Mouse (Mus musculus) adrenal gland, postnatal 14 days (tissue): ENCODE measurements around the gene Myo3b. TPM values are rescaled to one million over a fixed set of nuclear protein-coding genes. Genes with fewer than 3 reads are reported as not detected.

Experiments used
- DNase-seq: peaks from one replicate; pipeline ENCODE4 v3.0.0; 2021; ENCODE audit warnings: mixed read lengths
- total RNA-seq: library from RNA; stranded (reverse); gene quantifications from 2 replicates; pipeline ENCODE4 v1.2.3, GENCODE M21; 2021

Myo3b gene
- total RNA-seq, 1 experiment from 2014 or later, result not detected

- DNase-seq, result no peak
Measured at GRCm38 (mm10) chr2:70352435-70353165, 313.7 kb downstream of the Myo3b start.

DNA sequence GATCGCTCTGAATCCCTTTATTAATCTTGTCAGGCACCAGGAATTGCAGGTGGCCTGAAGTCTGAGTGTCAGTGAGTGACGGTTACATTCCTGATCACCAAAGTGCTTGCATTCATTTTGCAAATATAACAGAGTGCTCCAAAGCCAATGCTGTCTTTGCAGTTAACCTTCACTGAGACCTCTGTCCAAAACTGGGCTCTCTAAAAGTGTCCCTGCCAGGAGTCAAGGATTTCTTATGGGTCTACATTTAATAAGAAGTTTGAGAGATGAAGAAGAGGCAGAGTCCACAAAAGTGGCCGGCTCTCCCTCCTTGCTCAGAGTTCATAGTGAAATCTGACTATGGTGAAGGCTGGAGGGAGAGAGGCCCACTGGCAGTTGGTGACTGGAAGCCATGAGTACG lies 315.1 kb downstream of the Myo3b start:
- no peak for DNase-seq

DNA sequence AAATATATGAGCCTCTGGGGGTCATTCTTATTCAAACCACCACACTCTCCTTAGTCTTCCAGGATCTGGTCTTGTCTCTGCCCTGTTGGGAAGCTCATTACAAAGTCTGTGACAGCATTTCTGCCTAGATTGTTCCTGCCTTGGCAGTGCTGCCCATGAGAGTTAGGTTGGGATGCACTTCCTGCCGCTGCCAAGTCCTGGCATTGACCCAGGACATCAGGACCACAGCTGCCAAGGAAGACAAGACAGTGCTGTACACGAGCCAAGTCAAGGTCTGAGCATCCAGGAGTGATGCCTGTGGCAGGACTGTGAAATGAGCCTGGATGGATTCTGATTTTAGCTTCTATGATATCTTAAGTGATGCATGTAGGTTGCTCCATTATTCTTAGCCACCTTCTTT lies 316.1 kb downstream of the Myo3b start:
- no peak for DNase-seq

DNA sequence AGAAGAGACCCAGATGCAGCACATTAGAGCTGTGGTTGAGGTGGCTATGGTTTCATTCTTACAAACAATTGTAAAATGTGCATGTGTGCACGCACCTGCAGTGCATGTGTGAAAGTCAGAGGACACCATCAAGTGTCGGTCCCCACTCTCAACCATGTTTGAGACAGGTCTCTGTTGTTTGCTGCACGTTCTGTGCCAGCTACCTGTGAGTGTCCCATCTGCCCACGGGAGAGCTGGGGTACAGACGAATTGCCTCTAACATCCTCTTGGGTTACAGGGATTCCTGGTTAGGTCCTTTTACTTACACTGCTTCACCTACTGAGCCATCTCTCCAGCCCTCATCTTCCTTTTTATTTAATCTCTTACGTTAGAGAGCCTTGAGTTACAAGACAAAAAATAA lies 330.5 kb downstream of the Myo3b start:
- no peak for DNase-seq

- no peak for DNase-seq
Measured at GRCm38 (mm10) chr2:70379341-70379740, 340.4 kb downstream of the Myo3b start.

DNA sequence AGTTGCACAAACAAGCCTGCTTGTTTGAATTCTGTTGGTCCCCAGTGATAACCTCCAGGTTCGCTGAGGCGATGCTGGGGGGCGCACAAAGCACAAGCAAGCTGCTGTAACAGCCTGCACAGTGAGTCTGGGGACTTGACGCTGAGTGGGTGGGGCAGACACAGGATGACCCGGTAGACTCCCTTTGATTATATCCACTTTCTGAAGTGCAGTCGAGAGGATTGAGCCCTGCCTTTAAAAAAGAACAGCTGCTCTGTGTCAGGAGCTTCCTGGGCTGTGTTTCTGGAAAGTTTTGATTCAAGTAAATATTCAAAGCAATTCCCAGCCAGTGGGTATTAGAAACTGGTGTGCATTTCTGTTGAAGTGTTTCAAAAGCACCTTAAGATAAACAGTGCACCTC lies 341.0 kb downstream of the Myo3b start:
- no peak for DNase-seq

GRCm38 (mm10) chr2:70388645-70389044 lies 349.7 kb downstream of the Myo3b start:
- DNase-seq, result no peak

DNA sequence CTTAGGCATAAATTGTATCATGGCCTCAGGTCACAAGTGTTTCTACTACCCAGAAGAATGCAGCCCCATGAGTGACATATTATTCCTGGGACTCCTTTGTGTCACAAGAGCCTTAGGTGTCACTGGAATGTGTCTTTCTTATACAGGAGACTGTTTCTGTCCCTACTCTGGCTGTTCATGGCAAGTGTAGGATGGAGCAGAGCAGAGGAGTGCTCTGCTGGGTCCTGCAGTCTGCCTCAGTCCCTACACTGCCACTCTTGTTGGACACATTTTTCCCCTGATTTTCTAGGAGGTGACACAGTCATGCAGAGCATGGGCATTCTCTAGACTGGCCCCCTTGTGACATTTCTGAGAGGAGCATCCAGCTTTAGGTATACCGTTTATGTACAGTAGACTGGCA lies 350.2 kb downstream of the Myo3b start:
- no peak for DNase-seq

GRCm38 (mm10) chr2:70397734-70398276 lies 358.9 kb downstream of the Myo3b start:
- no peak for DNase-seq

DNA sequence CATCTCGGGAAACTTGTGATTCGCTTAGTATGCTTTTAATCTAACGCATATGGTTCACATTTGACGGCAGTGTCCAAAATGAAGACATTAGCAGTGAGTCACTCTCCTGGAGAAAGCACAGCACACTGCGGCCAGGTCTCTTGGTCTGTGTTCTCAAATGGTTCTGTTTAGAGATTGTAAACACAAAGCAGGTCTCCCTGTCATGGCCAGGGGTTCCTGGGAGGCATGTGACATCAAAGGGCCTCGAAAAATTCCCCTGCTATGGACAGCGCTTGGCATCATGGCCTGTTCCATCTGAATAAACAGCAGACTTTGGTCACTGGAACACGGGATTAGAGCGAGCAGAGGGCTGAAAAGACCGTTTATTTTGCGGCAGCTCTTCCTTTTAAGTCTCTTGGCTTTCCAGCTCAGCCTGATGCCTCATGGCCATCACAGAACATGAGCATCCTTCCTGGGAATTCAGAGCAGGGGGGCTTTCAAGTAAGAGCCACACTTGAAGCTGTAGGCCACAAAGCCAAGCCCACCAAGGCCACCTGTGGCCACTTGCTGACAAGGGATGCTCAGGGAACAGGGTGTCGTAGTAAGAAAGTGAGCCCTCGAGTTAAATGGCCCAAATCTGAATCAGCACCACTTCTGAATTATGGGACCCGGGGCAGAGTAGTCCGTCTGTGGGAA lies 360.7 kb downstream of the Myo3b start:
- no peak for DNase-seq

GRCm38 (mm10) chr2:70400321-70400720 lies 361.4 kb downstream of the Myo3b start:
- no peak for DNase-seq

- no peak for DNase-seq
Measured at GRCm38 (mm10) chr2:70404301-70404700, 365.4 kb downstream of the Myo3b start.

DNA sequence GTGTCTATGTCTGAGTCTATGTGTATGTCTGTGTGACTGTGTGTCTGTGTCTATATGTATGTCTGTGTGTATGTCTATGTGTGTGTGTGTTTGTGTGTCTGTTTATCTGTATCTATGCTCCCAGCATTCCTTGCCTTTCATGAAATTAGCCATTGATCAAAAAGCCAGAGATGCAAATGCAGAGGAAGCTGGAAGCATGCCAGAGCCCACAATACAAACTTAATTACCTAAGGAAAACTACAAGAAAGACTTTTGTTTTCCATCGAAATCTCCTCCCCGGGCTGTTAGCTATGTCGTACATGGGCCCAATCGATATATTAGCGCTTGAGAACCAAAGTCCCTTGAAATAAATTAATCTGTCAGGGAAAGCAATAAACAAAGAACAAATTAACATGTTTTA lies 367.9 kb downstream of the Myo3b start:
- DNase-seq, result no peak

- DNase-seq, result peak; percentile 51
Measured at GRCm38 (mm10) chr2:70407729-70408128, 368.8 kb downstream of the Myo3b start.

DNA sequence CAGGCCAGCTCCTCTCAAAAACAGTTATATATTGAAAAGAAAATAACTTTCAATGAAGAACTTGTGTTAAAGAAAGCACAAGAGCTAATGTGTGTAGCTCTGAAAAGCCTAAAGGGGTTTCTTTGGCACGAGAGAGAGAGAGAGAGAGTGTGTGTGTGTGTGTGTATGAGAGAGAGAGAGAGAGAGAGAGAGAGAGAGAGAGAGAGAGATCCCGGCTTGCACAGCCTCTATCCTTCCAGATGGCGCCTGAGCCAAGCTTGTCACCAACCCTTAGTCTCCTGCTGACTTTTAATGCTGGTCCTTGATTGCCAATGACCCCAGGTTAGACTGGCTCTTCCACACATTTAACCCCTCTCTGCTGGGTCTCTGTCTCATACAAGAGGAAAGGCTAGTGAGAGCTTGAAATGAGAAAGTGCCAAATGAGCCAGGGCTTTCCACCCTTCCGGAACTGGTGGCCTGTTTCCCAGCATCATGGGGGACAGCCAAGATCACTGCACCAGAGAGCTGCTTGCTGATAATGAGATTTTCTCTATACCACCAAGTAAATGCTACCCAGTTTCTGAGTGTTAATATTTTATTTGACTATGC lies 371.5 kb downstream of the Myo3b start:
- no peak for DNase-seq

DNA sequence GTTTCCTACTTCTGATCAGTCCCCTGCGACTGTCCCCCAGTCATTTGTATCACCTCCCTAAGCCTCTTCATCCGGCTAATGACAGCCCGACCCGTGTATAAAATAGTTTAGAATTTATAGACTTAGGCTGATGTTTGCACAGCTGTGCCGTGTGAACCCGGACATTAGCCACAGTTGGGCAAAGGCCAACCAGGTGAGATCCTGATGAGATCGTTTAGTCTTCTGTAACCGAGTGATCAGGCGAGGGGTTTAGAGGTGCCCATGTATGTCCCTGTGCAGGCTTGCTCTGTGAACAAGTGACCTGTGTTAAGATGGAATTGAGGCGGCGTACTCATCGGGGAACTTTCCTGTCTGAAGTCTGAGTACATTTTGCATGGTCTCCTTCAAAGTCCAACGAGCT lies 373.4 kb downstream of the Myo3b start:
- DNase-seq, result no peak

DNA sequence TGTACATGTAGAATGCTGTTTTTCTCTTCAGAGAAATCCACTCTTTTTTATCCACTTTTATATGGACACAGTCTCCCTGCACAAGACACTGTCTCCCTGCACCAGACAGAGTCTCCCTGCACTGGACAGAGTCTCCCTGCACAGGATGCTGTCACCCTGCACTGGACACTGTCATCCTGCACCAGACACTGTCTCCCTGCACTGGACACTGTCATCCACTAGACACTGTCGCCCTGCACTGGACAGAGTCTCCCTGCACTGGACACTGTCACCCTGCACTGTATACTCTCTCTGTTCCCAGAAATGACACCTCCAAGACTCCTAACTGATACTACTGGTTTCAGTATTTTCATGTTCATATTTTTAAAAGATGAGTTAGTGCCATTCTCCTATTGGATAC lies 375.5 kb downstream of the Myo3b start:
- no peak for DNase-seq

- DNase-seq, result no peak
Measured at GRCm38 (mm10) chr2:70415521-70415920, 376.6 kb downstream of the Myo3b start.

GRCm38 (mm10) chr2:70419336-70419735 lies 380.4 kb downstream of the Myo3b start:
- no peak for DNase-seq

GRCm38 (mm10) chr2:70421144-70421874 lies 382.4 kb downstream of the Myo3b start:
- no peak for DNase-seq

DNA sequence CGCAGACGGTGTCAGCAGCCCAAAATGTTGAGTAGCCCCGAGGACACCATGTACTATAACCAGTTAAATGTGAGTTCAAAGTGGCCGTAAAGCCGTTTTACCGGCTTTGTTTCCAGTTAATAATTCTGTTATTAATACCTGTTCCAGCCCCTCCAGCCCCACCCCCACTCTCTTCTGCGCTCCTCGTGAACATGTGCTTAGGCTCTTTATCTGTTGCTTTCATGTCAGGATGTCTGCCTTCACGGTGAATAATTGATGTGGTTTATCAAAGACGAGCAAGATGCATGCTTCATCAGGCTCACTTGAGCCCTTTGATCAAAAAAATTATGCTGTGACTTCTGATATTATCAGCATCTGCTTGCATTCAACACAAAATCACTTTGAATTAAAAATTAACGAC lies 386.7 kb downstream of the Myo3b start:
- DNase-seq, result peak; percentile 15

GRCm38 (mm10) chr2:70443035-70443434 lies 404.1 kb downstream of the Myo3b start:
- peak; percentile 32 for DNase-seq

DNA sequence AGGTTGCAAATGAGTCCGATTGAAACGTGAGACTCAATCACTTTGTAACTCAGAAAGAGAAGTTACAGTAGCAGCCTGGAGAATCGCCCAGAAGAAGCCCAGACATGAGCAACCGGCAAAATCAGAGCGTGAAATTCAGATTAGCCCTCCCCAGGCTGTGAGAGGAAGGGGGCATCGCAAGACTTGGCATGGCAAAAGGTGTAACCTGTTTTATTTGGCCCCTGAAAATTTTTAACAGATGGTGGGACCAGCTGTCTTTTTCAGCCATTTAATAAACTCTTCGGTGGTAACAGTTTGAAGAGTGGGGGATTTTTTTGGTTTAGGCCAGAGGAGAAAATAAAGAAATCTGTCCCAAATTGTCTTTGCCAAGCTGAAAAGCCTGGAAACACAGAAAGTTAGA lies 405.2 kb downstream of the Myo3b start:
- DNase-seq, result no peak
